Mouse (Mus musculus) forebrain, postnatal 0 days (tissue): Measurements from ENCODE around the gene Apol7a. TPM values are rescaled to one million over a fixed set of nuclear protein-coding genes. Genes with fewer than 3 reads are reported as not detected.

Experiments used
- ATAC-seq: fragments of 200-750 bp; cut with Nextera tagmentation; 2 replicates; pipeline ENCODE4 v1.8.0; 2017; ENCODE audit warnings: mild to moderate bottlenecking, moderate library complexity
- DNase-seq: peaks from one replicate; pipeline ENCODE4 v3.0.0-alpha.2; 2015
- H3K27ac ChIP-seq: fragments of 300-500 bp; sonication (generic); 2 replicates; pipeline ENCODE4 v1.5.1; 2014; ENCODE audit warnings: low read depth, mild to moderate bottlenecking, antibody characterized with exemption, low read length, moderate library complexity, mixed read lengths
- H3K27me3 ChIP-seq: fragments of 300-500 bp; sonication (generic); 2 replicates; pipeline ENCODE4 v1.6.1; 2014; ENCODE audit warnings: mild to moderate bottlenecking, low read length, mixed read lengths; ENCODE audit not compliant: insufficient read depth
- H3K36me3 ChIP-seq: fragments of 300-500 bp; sonication (generic); 2 replicates; pipeline ENCODE4 v1.6.1; 2014; ENCODE audit warnings: mild to moderate bottlenecking, moderate library complexity; ENCODE audit not compliant: insufficient read depth
- H3K4me1 ChIP-seq: fragments of 300-500 bp; sonication (generic); 2 replicates; pipeline ENCODE4 v1.6.1; 2014; ENCODE audit warnings: antibody characterized with exemption; ENCODE audit not compliant: insufficient read depth
- H3K4me2 ChIP-seq: fragments of 300-500 bp; sonication (generic); 2 replicates; pipeline ENCODE4 v1.6.1; 2014; ENCODE audit warnings: low read depth, mild to moderate bottlenecking, moderate library complexity
- H3K4me3 ChIP-seq: fragments of 300-500 bp; sonication (generic); 2 replicates; pipeline ENCODE4 v1.5.1; 2014; ENCODE audit warnings: low read depth, low read length, mixed read lengths
- H3K9ac ChIP-seq: fragments of 300-500 bp; sonication (generic); 2 replicates; pipeline ENCODE4 v1.6.1; 2014; ENCODE audit warnings: mild to moderate bottlenecking
- H3K9me3 ChIP-seq: fragments of 300-500 bp; sonication (generic); 2 replicates; pipeline ENCODE4 v1.6.1; 2016; ENCODE audit warnings: low read length
- CTCF ChIP-seq: sonication (generic); IDR thresholded peaks from 2 replicates; pipeline ENCODE4 v1.5.1; 2016; ENCODE audit warnings: antibody characterized with exemption, control low read depth, low read depth
- WGBS: fragments of 180-500 bp; shearing (Covaris S2); extraction: QIAGEN DNeasy Blood & Tissue Kit; methylation state at CpG from one replicate; pipeline ENCODE4 v1.1.7; 2014; 5-methylcytosine and 5-hydroxymethylcytosine counted together
- polyA plus RNA-seq: library from polyadenylated mRNA; unstranded; fragments of >200 nt; fragmentation: Nextera tagmentation; extraction: Ambion mirVana; gene quantifications from 2 replicates; pipeline ENCODE4 v1.2.1, GENCODE M21; 2015
- total RNA-seq: library from RNA; depleted of rRNA; stranded (reverse); fragments of >200 nt; gene quantifications from 2 replicates; pipeline ENCODE4 v1.2.3, GENCODE M21; 2014

Apol7a gene
- total and polyA plus RNA-seq, 2 experiments from 2014 or later: not detected

GRCm38 (mm10) chr15:77382880-77383279 is 16.0 kb downstream of the Apol7a start:
- DNase-seq (no peak), ATAC-seq (no peak)
- no peak overlapping the region for H3K9ac ChIP-seq
- H3K27ac ChIP-seq: no peak overlapping the region
- WGBS: 53% methylated on average over 1 of the region's 1 CpGs
- no peak overlapping the region for H3K4me2 ChIP-seq
- no peaks in the 10 kb centered on the region for H3K4me1 ChIP-seq
- H3K27me3 ChIP-seq: no peaks in the 10 kb centered on the region; the same call in 1 of the 2 replicates
- no peak for TF ChIP-seq CTCF
- no peak overlapping the region for H3K4me3 ChIP-seq
- no peaks in the 10 kb centered on the region for H3K9me3 ChIP-seq
- no peaks in the 10 kb centered on the region for H3K36me3 ChIP-seq

GRCm38 (mm10) chr15:77382271-77382850 is 16.5 kb downstream of the Apol7a start:
- WGBS: 84% methylated on average over 11 of the region's 11 CpGs
- Histone ChIP-seq H3K27ac (no peak overlapping the region), H3K9ac (no peak overlapping the region), H3K36me3 (no peaks in the 10 kb centered on the region), H3K9me3 (no peaks in the 10 kb centered on the region), H3K4me3 (no peak overlapping the region), H3K27me3 (no peaks in the 10 kb centered on the region; the same call in 1 of the 2 replicates), H3K4me2 (no peak overlapping the region), H3K4me1 (no peaks in the 10 kb centered on the region)
- ATAC-seq: no peak
- no peak for TF ChIP-seq CTCF
- no peak for DNase-seq

GRCm38 (mm10) chr15:77381481-77381880 is 17.4 kb downstream of the Apol7a start:
- Histone ChIP-seq H3K9me3 (no peaks in the 10 kb centered on the region), H3K4me3 (no peak overlapping the region), H3K27ac (no peak overlapping the region), H3K27me3 (no peaks in the 10 kb centered on the region; the same call in 1 of the 2 replicates), H3K4me1 (no peaks in the 10 kb centered on the region), H3K9ac (no peak overlapping the region), H3K36me3 (no peaks in the 10 kb centered on the region), H3K4me2 (no peak overlapping the region)
- ATAC-seq (no peak), DNase-seq (no peak)
- 82% methylated on average over 6 of the region's 6 CpGs for WGBS
- no peak for TF ChIP-seq CTCF

- Histone ChIP-seq H3K27me3 (no peaks in the 10 kb centered on the region; the same call in 1 of the 2 replicates), H3K9ac (no peak overlapping the region), H3K4me2 (no peak overlapping the region), H3K27ac (no peak overlapping the region), H3K4me1 (no peaks in the 10 kb centered on the region), H3K9me3 (no peaks in the 10 kb centered on the region), H3K36me3 (no peaks in the 10 kb centered on the region), H3K4me3 (no peak overlapping the region)
- 39% methylated on average over 4 of the region's 4 CpGs for WGBS
- TF ChIP-seq CTCF: no peak
- no peak for ATAC-seq
- DNase-seq: no peak
These were observed 19.0 kb downstream of the Apol7a start for GRCm38 (mm10) chr15:77379921-77380320.

GRCm38 (mm10) chr15:77377419-77377818 is 21.5 kb downstream of the Apol7a start:
- no peak for ATAC-seq
- Histone ChIP-seq H3K9me3 (no peaks in the 10 kb centered on the region), H3K27me3 (no peaks in the 10 kb centered on the region; the same call in 1 of the 2 replicates), H3K27ac (no peak overlapping the region), H3K9ac (no peak overlapping the region), H3K4me3 (no peak overlapping the region), H3K4me2 (no peak overlapping the region), H3K36me3 (no peaks in the 10 kb centered on the region), H3K4me1 (no peaks in the 10 kb centered on the region)
- no peak for DNase-seq
- no peak for TF ChIP-seq CTCF
- 96% methylated on average over 4 of the region's 4 CpGs for WGBS

- Histone ChIP-seq H3K4me2 (no peak overlapping the region), H3K4me1 (no peaks in the 10 kb centered on the region), H3K4me3 (no peak overlapping the region), H3K27me3 (no peaks in the 10 kb centered on the region; the same call in 1 of the 2 replicates), H3K9ac (no peak overlapping the region), H3K9me3 (no peaks in the 10 kb centered on the region), H3K36me3 (no peaks in the 10 kb centered on the region), H3K27ac (no peak overlapping the region)
- TF ChIP-seq CTCF: no peak
- DNase-seq: no peak
- WGBS: 53% methylated on average over 7 of the region's 7 CpGs
- no peak for ATAC-seq
These were observed 22.0 kb downstream of the Apol7a start for GRCm38 (mm10) chr15:77376920-77377319.

GRCm38 (mm10) chr15:77370588-77370987 is 28.3 kb downstream of the Apol7a start:
- WGBS: 86% methylated on average over 8 of the region's 8 CpGs

More at GRCm38 (mm10) chr15:77370588-77370987, 28.3 kb downstream of the Apol7a start:
- no peaks in the 10 kb centered on the region for H3K9me3 ChIP-seq
- no peak overlapping the region for H3K4me3 ChIP-seq
- no peaks in the 10 kb centered on the region for H3K27me3 ChIP-seq
- H3K9ac ChIP-seq: no peak overlapping the region
- H3K36me3 ChIP-seq: no peaks in the 10 kb centered on the region
- DNase-seq: no peak
- H3K4me2 ChIP-seq: no peak overlapping the region
- H3K4me1 ChIP-seq: peaks cover 5% of the 10 kb centered on the region; the same call in 1 of the 2 replicates
- TF ChIP-seq CTCF: no peak
- no peak for ATAC-seq
- no peak overlapping the region for H3K27ac ChIP-seq
